Mouse (Mus musculus) midbrain, embryonic 11.5 days (tissue): ENCODE data around the gene Tmem43. TPM values are rescaled to one million over a fixed set of nuclear protein-coding genes. Genes with fewer than 3 reads are reported as not detected.
"Not testable (repeated sequence)": the region's sequence is repeated elsewhere in the genome, so short reads cannot be mapped to it uniquely, and the experiment has no call there.

Source experiments
- ATAC-seq: fragments of 200-750 bp; cut with Nextera tagmentation; 2 replicates; pipeline ENCODE4 v1.8.0; 2017; ENCODE audit warnings: moderate TSS enrichment, moderate library complexity; ENCODE audit not compliant: low FRiP score
- DNase-seq: peaks from one replicate; pipeline ENCODE4 v3.0.0; 2015; ENCODE audit warnings: low spot score; ENCODE audit errors: missing footprints
- H3K27ac ChIP-seq: fragments of 300-500 bp; sonication (generic); 2 replicates; pipeline ENCODE4 v1.5.1; 2014; ENCODE audit warnings: low read depth, low read length
- H3K27me3 ChIP-seq: fragments of 300-500 bp; sonication (generic); 2 replicates; pipeline ENCODE4 v1.6.1; 2014; ENCODE audit warnings: mild to moderate bottlenecking, low read length, moderate library complexity, mixed read lengths; ENCODE audit not compliant: control insufficient read depth, insufficient read depth
- H3K36me3 ChIP-seq: fragments of 300-500 bp; sonication (generic); 2 replicates; pipeline ENCODE4 v1.6.1; 2014; ENCODE audit warnings: mild to moderate bottlenecking, low read length, moderate library complexity, mixed read lengths; ENCODE audit not compliant: control insufficient read depth, insufficient read depth
- H3K4me1 ChIP-seq: fragments of 300-500 bp; sonication (generic); 2 replicates; pipeline ENCODE4 v1.6.1; 2014; ENCODE audit warnings: low read length; ENCODE audit not compliant: control insufficient read depth, insufficient read depth
- H3K4me2 ChIP-seq: fragments of 300-500 bp; sonication (generic); 2 replicates; pipeline ENCODE4 v1.6.1; 2014; ENCODE audit warnings: mild to moderate bottlenecking, moderate library complexity
- H3K4me3 ChIP-seq: fragments of 300-500 bp; sonication (generic); 2 replicates; pipeline ENCODE4 v1.5.1; 2014; ENCODE audit warnings: low read depth, low read length
- H3K9ac ChIP-seq: fragments of 300-500 bp; sonication (generic); 2 replicates; pipeline ENCODE4 v1.6.1; 2014; ENCODE audit warnings: low read length
- H3K9me3 ChIP-seq: fragments of 300-500 bp; sonication (generic); 2 replicates; pipeline ENCODE4 v1.6.1; 2016; ENCODE audit warnings: low read length; ENCODE audit not compliant: control insufficient read depth
- WGBS: fragments of 180-500 bp; shearing (Covaris S2); extraction: QIAGEN DNeasy Blood & Tissue Kit; methylation state at CpG from one replicate; pipeline ENCODE4 v1.1.7; 2014; 5-methylcytosine and 5-hydroxymethylcytosine counted together
- polyA plus RNA-seq: library from polyadenylated mRNA; unstranded; fragments of >200 nt; fragmentation: Nextera tagmentation; extraction: Ambion mirVana; gene quantifications from 2 replicates; pipeline ENCODE4 v1.2.1, GENCODE M21; 2014

Gene Tmem43
- polyA plus RNA-seq, 1 experiment from 2014 or later: 66.3 TPM

DNA sequence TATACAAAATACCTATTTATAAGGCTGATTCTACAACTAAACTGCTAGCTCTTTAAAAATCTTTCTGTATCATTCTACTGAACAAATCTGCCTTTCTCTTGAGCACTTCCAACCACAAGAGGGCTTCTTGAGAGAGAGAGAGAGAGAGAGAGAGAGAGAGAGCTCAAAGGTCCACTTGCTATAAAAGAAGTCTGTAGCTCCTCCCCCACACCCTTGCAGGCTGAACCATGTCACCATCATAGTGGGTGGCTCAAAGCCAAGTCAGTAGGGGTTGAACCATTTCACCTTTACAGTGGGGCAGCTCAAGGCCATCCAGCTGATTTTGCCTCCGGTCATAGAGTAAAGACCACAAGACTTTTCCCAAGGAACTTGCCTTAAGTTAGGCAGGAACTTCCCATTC is 14.0 kb upstream of the Tmem43 start:
- Histone ChIP-seq H3K36me3 (no peaks in the 10 kb centered on the region), H3K4me3 (no peak overlapping the region), H3K4me1 (no peaks in the 10 kb centered on the region), H3K9ac (no peak overlapping the region), H3K27me3 (no peaks in the 10 kb centered on the region), H3K27ac (no peak overlapping the region), H3K9me3 (no peaks in the 10 kb centered on the region), H3K4me2 (no peak overlapping the region)
- DNase-seq: no peak
- ATAC-seq: no peak
- 94% methylated on average over 1 of the region's 1 CpGs for WGBS

- Histone ChIP-seq H3K27me3 (no peaks in the 10 kb centered on the region), H3K27ac (no peak overlapping the region), H3K4me2 (no peak overlapping the region), H3K4me1 (no peaks in the 10 kb centered on the region), H3K36me3 (peaks cover 13% of the 10 kb centered on the region; the same call in 1 of the 2 replicates), H3K9me3 (no peaks in the 10 kb centered on the region), H3K4me3 (no peak overlapping the region), H3K9ac (no peak overlapping the region)
- DNase-seq: no peak
- WGBS: 90% methylated on average over 2 of the region's 2 CpGs
- ATAC-seq: no peak
Measured at GRCm38 (mm10) chr6:91465756-91466155, 7.7 kb upstream of the Tmem43 start.

DNA sequence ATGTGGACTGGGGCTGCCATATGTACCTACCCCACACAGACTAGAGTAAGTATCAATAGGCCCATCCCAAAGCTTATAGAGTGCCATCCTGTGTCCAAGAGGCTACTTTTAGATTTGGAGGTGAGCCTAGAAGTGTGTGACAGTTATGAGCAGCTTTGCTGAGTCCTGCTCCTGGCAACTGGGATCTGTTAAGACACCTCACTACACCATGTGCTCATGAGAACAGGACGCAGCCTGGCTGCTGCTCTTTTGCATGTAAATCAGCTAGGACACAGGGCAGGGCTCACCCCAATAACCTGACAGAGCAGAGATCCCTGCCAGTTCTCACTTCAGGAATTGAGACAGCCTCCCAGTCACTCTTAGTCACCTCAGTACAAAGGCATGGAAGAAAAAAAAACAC is 6.4 kb upstream of the Tmem43 start:
- WGBS: 84% methylated on average over 1 of the region's 1 CpGs
- ATAC-seq: no peak
- Histone ChIP-seq H3K4me2 (no peak overlapping the region), H3K4me3 (no peak overlapping the region), H3K27me3 (no peaks in the 10 kb centered on the region), H3K36me3 (peaks cover 13% of the 10 kb centered on the region; the same call in 1 of the 2 replicates), H3K27ac (no peak overlapping the region), H3K4me1 (peaks cover 2% of the 10 kb centered on the region), H3K9me3 (no peaks in the 10 kb centered on the region), H3K9ac (no peak overlapping the region)
- DNase-seq: no peak

GRCm38 (mm10) chr6:91470712-91471111 is 2.8 kb upstream of the Tmem43 start:
- no peak for ATAC-seq
- H3K36me3 ChIP-seq: peaks cover 7% of the 10 kb centered on the region; the same call in 1 of the 2 replicates
- H3K9ac ChIP-seq: no peak overlapping the region
- 88% methylated on average over 2 of the region's 2 CpGs for WGBS
- no peak for DNase-seq
- H3K27me3 ChIP-seq: no peaks in the 10 kb centered on the region
- no peak overlapping the region for H3K4me2 ChIP-seq
- no peak overlapping the region for H3K27ac ChIP-seq
- no peak overlapping the region for H3K4me3 ChIP-seq
- peaks cover 16% of the 10 kb centered on the region for H3K4me1 ChIP-seq
- no peaks in the 10 kb centered on the region for H3K9me3 ChIP-seq

GRCm38 (mm10) chr6:91471427-91471826 is 2.1 kb upstream of the Tmem43 start:
- H3K36me3 ChIP-seq, H3K4me2 ChIP-seq, H3K4me3 ChIP-seq, ATAC-seq, H3K27me3 ChIP-seq, H3K27ac ChIP-seq, H3K9me3 ChIP-seq, DNase-seq: not testable (repeated sequence)
- H3K9ac ChIP-seq: peak overlapping the region; percentile 16; the same call in 1 of the 2 replicates
- H3K4me1 ChIP-seq: peaks cover 16% of the 10 kb centered on the region
- WGBS: 84% methylated on average over 3 of the region's 3 CpGs

GRCm38 (mm10) chr6:91472319-91472718 is 1.2 kb upstream of the Tmem43 start:
- no peaks in the 10 kb centered on the region for H3K27me3 ChIP-seq
- no peaks in the 10 kb centered on the region for H3K9me3 ChIP-seq
- peak overlapping the region; percentile 75 for H3K4me2 ChIP-seq
- DNase-seq: peak; percentile 85
- WGBS: 34% methylated on average over 6 of the region's 6 CpGs
- ATAC-seq: no peak
- peak overlapping the region; percentile 73 for H3K9ac ChIP-seq
- no peak overlapping the region for H3K27ac ChIP-seq
- H3K4me3 ChIP-seq: peak overlapping the region; percentile 66
- H3K4me1 ChIP-seq: peaks cover 16% of the 10 kb centered on the region
- H3K36me3 ChIP-seq: peaks cover 2% of the 10 kb centered on the region; the same call in 1 of the 2 replicates

DNA sequence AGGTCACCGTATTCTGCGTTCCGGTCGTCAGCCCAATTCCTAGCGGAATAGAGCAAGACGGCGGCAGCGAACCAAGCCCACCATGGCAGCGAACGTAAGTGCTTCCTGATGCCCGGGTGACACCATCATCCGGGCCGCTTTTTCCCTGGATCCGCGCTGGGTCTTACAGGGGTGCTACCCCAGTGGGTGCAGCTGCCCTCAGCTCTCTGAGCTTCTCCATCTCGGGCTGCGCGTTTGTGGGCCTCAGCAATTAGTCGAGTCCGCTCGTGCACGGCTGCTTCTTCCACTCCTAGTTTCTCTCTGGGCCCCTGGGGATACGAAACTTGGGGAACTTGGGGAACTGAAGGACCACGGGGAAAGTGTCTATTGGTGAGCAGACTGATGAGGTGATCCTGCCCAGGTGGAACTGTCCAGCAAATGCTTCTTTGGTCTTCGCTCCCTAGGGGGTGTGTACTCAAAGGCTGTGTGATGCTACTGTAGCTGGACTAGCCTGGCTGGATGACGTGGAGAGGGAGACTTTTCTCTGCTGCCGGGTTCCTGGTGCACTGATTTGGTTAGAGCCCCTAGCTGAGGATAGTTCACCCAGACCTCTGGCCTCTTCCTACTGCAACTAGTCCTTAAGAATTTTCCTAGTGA is 420 bp downstream of the Tmem43 start:
- peak overlapping the region; percentile 74 for H3K4me2 ChIP-seq
- no peaks in the 10 kb centered on the region for H3K9me3 ChIP-seq
- H3K4me1 ChIP-seq: peaks cover 16% of the 10 kb centered on the region
- no peaks in the 10 kb centered on the region for H3K27me3 ChIP-seq
- H3K9ac ChIP-seq: peak overlapping the region; percentile 87
- H3K4me3 ChIP-seq: peak overlapping the region; percentile 66
- ATAC-seq (peak; percentile 8), DNase-seq (no peak)
- H3K36me3 ChIP-seq: peaks cover 13% of the 10 kb centered on the region
- H3K27ac ChIP-seq: no peak overlapping the region
- 0% methylated on average over 27 of the region's 27 CpGs for WGBS

DNA sequence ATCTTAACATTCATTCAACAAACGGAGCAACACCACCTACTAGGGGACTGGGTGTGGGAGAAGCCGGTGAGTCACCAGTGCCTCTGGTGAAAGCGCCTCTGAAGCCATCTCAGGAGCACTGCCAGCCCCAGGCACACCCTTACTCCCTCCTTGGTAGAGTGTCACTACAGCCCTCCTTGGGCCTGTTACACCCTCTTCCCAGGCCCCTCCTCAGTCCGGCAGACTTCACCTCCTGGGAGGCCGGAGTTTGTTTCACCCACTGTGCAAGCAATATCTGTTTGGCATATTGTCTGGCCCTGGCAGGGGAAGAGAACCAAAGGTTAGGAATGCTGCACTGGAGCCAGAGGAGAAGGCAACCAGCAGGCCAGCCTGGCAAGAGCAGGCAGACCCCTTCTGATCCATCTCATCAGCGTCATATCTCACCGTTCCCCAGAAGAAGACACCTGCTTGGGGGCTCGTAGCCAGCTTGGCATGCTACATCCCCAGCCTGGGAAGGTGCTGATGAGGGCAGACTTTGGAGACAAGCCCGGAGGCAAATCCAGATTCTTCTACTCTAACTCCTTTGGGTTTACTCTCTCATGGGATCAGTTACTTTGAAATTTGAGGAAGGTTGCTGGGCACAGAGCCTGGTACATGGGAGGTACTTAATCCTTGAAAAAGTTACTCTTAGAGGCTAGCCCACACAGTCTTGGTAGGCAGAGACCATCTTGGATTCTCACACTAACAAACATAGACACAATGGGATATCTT is 1.1 kb downstream of the Tmem43 start:
- H3K27me3 ChIP-seq: no peaks in the 10 kb centered on the region
- DNase-seq (no peak), ATAC-seq (no peak)
- 61% methylated on average over 9 of the region's 9 CpGs for WGBS
- H3K9me3 ChIP-seq: no peaks in the 10 kb centered on the region
- no peak overlapping the region for H3K27ac ChIP-seq
- H3K4me3 ChIP-seq: peak overlapping the region; percentile 66
- peaks cover 16% of the 10 kb centered on the region for H3K4me1 ChIP-seq
- H3K4me2 ChIP-seq: peak overlapping the region; percentile 74
- peaks cover 16% of the 10 kb centered on the region for H3K36me3 ChIP-seq
- peak overlapping the region; percentile 87 for H3K9ac ChIP-seq

GRCm38 (mm10) chr6:91476541-91476940 is 3.0 kb downstream of the Tmem43 start:
- Histone ChIP-seq H3K4me3 (no peak overlapping the region), H3K9me3 (no peaks in the 10 kb centered on the region), H3K27ac (no peak overlapping the region), H3K36me3 (peaks cover 30% of the 10 kb centered on the region), H3K4me2 (no peak overlapping the region), H3K27me3 (no peaks in the 10 kb centered on the region), H3K4me1 (peaks cover 16% of the 10 kb centered on the region), H3K9ac (no peak overlapping the region)
- 93% methylated on average over 2 of the region's 2 CpGs for WGBS
- ATAC-seq (no peak), DNase-seq (no peak)
